Mouse (Mus musculus) lung, embryonic 16.5 days (tissue): ENCODE data around the gene Fam45a. TPM values are rescaled to one million over a fixed set of nuclear protein-coding genes. Genes with fewer than 3 reads are reported as not detected.

Experiments
- ATAC-seq: fragments of 200-750 bp; cut with Nextera tagmentation; 2 replicates; pipeline ENCODE4 v1.8.0; 2017; ENCODE audit warnings: low read depth, mild to moderate bottlenecking, moderate library complexity
- H3K27ac ChIP-seq: fragments of 300-500 bp; sonication (generic); 2 replicates; pipeline ENCODE4 v1.5.1; 2014; ENCODE audit warnings: mild to moderate bottlenecking, control low read depth, low read length
- H3K27me3 ChIP-seq: fragments of 300-500 bp; sonication (generic); 2 replicates; pipeline ENCODE4 v1.6.1; 2014; ENCODE audit warnings: low read depth, low read length, mixed read lengths; ENCODE audit not compliant: control insufficient read depth, insufficient read depth
- H3K36me3 ChIP-seq: fragments of 300-500 bp; sonication (generic); 2 replicates; pipeline ENCODE4 v1.6.1; 2014; ENCODE audit warnings: low read length; ENCODE audit not compliant: control insufficient read depth, insufficient read depth
- H3K4me1 ChIP-seq: fragments of 300-500 bp; sonication (generic); replicated peaks from 2 replicates; pipeline ENCODE4 v1.6.1; 2014; ENCODE audit warnings: low read length, mixed read lengths; ENCODE audit not compliant: control insufficient read depth, insufficient read depth
- H3K4me2 ChIP-seq: fragments of 300-500 bp; sonication (generic); 2 replicates; pipeline ENCODE4 v1.6.1; 2014; ENCODE audit warnings: low read depth, low read length, control low read depth
- H3K4me3 ChIP-seq: fragments of 300-500 bp; sonication (generic); 2 replicates; pipeline ENCODE4 v1.5.1; 2014; ENCODE audit warnings: mild to moderate bottlenecking, low read length, control low read depth
- H3K9ac ChIP-seq: fragments of 300-500 bp; sonication (generic); 2 replicates; pipeline ENCODE4 v1.6.1; 2014; ENCODE audit warnings: low read length, control low read depth
- H3K9me3 ChIP-seq: fragments of 300-500 bp; sonication (generic); 2 replicates; pipeline ENCODE4 v1.6.1; 2016; ENCODE audit warnings: low read length; ENCODE audit not compliant: control insufficient read depth
- WGBS: fragments of 180-500 bp; shearing (Covaris S2); extraction: QIAGEN DNeasy Blood & Tissue Kit; methylation state at CpG from one replicate; pipeline ENCODE4 v1.1.7; 2014; 5-methylcytosine and 5-hydroxymethylcytosine counted together
- microRNA-seq: library from miRNA; unstranded; fragments of <30 nt; microRNA quantifications from one replicate; pipeline ENCODE4, GENCODE M21; 2016
- polyA plus RNA-seq: library from polyadenylated mRNA; unstranded; fragments of >200 nt; fragmentation: Nextera tagmentation; extraction: Ambion mirVana; gene quantifications from 2 replicates; pipeline ENCODE4 v1.2.1, GENCODE M21; 2015

The Fam45a gene
- polyA plus RNA-seq, 1 experiment from 2014 or later: 30.9 TPM

GRCm38 (mm10) chr19:60872272-60872671 is 60.9 kb downstream of the Fam45a start:
- no peak overlapping the region for H3K27ac ChIP-seq
- no peaks in the 10 kb centered on the region for H3K9me3 ChIP-seq
- H3K27me3 ChIP-seq: no peaks in the 10 kb centered on the region
- WGBS: 26% methylated on average over 1 of the region's 1 CpGs
- no peak for ATAC-seq
- no peak overlapping the region for H3K9ac ChIP-seq
- peaks cover 10% of the 10 kb centered on the region; the same call in 1 of the 2 replicates for H3K4me1 ChIP-seq
- H3K4me2 ChIP-seq: no peak overlapping the region
- H3K36me3 ChIP-seq: peaks cover 18% of the 10 kb centered on the region
- H3K4me3 ChIP-seq: no peak overlapping the region

GRCm38 (mm10) chr19:60873501-60873900 is 62.1 kb downstream of the Fam45a start:
- Histone ChIP-seq H3K27me3 (no peaks in the 10 kb centered on the region), H3K9ac (peak overlapping the region; percentile 74), H3K9me3 (no peaks in the 10 kb centered on the region), H3K27ac (peak overlapping the region; percentile 81), H3K4me3 (peak overlapping the region; percentile 69), H3K4me1 (peaks cover 10% of the 10 kb centered on the region; the same call in 1 of the 2 replicates), H3K4me2 (peak overlapping the region; percentile 66), H3K36me3 (peaks cover 12% of the 10 kb centered on the region)
- WGBS: 3% methylated on average over 4 of the region's 4 CpGs
- ATAC-seq: no peak

GRCm38 (mm10) chr19:60874064-60874694 is 62.8 kb downstream of the Fam45a start, which contains the start of gene Prdx3:
Gene Prdx3, minus strand, starts transcription at chr19:60874556.
- Histone ChIP-seq H3K4me2 (peak within 1 kb of the TSS; percentile 66), H3K9me3 (no peaks in the 10 kb centered on the region), H3K4me1 (peaks cover 10% of the 10 kb centered on the region; the same call in 1 of the 2 replicates), H3K4me3 (peak within 1 kb of the TSS; percentile 69), H3K27ac (peak within 1 kb of the TSS; percentile 81), H3K9ac (peak within 1 kb of the TSS; percentile 74), H3K27me3 (no peaks in the 10 kb centered on the region), H3K36me3 (peaks cover 8% of the 10 kb centered on the region)
- WGBS: under 1% methylated on average over 28 of the region's 28 CpGs
- ATAC-seq: peak; percentile 99

GRCm38 (mm10) chr19:60883129-60883528 is 71.7 kb downstream of the Fam45a start:
- H3K4me2 ChIP-seq: no peak overlapping the region
- no peaks in the 10 kb centered on the region for H3K9me3 ChIP-seq
- no peak overlapping the region for H3K4me3 ChIP-seq
- peak; percentile 66; the same call in 1 of the 2 replicates for ATAC-seq
- no peak overlapping the region for H3K9ac ChIP-seq
- WGBS: 9% methylated on average over 3 of the region's 3 CpGs
- H3K27ac ChIP-seq: no peak overlapping the region
- H3K27me3 ChIP-seq: no peaks in the 10 kb centered on the region
- no peaks in the 10 kb centered on the region for H3K4me1 ChIP-seq
- no peaks in the 10 kb centered on the region for H3K36me3 ChIP-seq

Small RNAs within 50 kb of the gene (microRNA-seq; reads per million reads assigned to microRNA genes)
- gene mmu-mir-3084-1: not detected

Other genes with a start within 250 kb of the Fam45a start
- 12.7 and 14.1 TPM in 2 replicates for gene Cacul1, start 230.6 kb upstream of the Fam45a start, polyA plus RNA-seq
- gene Nanos1, start 55.6 kb upstream of the Fam45a start, polyA plus RNA-seq: 1.1 TPM in 2 replicates
- gene Eif3a, start 20.9 kb upstream of the Fam45a start, polyA plus RNA-seq: 125 TPM in 2 replicates
- 6.0 and 7.3 TPM in 2 replicates for gene Sfxn4, start 49.9 kb downstream of the Fam45a start, polyA plus RNA-seq
- gene Prdx3, start 63.0 kb downstream of the Fam45a start, polyA plus RNA-seq: 111 and 120 TPM in 2 replicates
- gene Grk5, start 78.2 kb downstream of the Fam45a start, polyA plus RNA-seq: 3.5 and 4.9 TPM in 2 replicates